Mouse (Mus musculus): ENCODE data around the gene Rnf222.

DNA sequence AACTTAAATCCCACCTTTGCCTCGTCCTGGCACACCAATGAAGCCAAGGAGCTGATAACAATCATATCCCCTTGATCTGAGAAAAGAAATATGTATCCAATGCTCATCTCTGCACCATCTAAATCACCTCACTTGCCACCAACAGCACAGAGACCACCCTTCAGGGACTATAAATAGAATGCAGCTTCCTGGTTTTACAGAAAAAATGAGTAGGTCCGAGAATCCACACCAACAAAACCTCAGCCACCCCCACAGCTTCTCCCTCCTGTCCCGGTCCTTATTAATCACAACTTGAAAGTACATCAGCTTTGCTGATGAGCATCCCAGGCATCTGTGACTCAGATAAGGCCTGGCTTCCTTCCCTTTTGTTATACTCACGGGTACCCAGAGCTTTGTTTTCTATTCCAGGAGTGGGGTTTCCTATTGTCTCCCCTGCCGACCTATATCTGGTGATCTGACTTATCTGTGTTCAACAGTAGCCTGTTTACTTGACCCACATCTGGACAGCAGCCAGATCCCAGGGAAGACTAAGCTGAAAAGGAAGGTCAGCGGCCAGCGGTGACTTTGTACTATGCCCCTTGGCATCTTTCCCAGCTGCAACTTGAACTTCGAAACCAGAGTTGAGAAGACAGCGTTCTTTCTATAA, 23.7 kb upstream of the Rnf222 start:
- no peak for TF ChIP-seq ZNF384 (IDR thresholded peaks at IDR 0.05; ENCODE audit: low read depth, low read length)
- no peak for TF ChIP-seq CTCF (IDR thresholded peaks at IDR 0.05 in 2 of 3, conservative IDR thresholded peaks at IDR 0.05 in 1 of 3; ENCODE audit: control insufficient read depth in 1 of 3, insufficient read depth in 1 of 3, low read depth in 2 of 3, low read length in 3 of 3, poor library complexity in 1 of 3, severe bottlenecking in 1 of 3)
- no peak for TF ChIP-seq NRF1 (IDR thresholded peaks at IDR 0.05; ENCODE audit: insufficient read depth, low read depth, low read length, poor library complexity, severe bottlenecking)
- no peak for TF ChIP-seq MEF2A (IDR thresholded peaks at IDR 0.05; ENCODE audit: extremely low read depth, insufficient replicate concordance, low read depth, low read length, poor library complexity, severe bottlenecking)
- TF ChIP-seq KAT2A (conservative IDR thresholded peaks at IDR 0.05; ENCODE audit: low read depth, low read length): no peak
- no peak for TF ChIP-seq USF1 (IDR thresholded peaks at IDR 0.05; ENCODE audit: low read depth, low read length)
- no peak for TF ChIP-seq POLR2A (IDR thresholded peaks at IDR 0.05; ENCODE audit: control insufficient read depth in 1 of 2, insufficient read depth in 1 of 2, low read depth in 1 of 2, low read length in 2 of 2, poor library complexity in 1 of 2)
- TF ChIP-seq GABPA (IDR thresholded peaks at IDR 0.05; ENCODE audit: low read depth, low read length): no peak
- TF ChIP-seq ELF1 (IDR thresholded peaks at IDR 0.05; ENCODE audit: low read depth, low read length): no peak
- TF ChIP-seq MYC (IDR thresholded peaks at IDR 0.05; ENCODE audit: low read depth, low read length): no peak
- TF ChIP-seq MAFK (IDR thresholded peaks at IDR 0.05; ENCODE audit: borderline replicate concordance, low read depth, low read length): no peak
- TF ChIP-seq GATA1 (IDR thresholded peaks at IDR 0.05; ENCODE audit: low read depth, low read length): peak; percentile 71
- TF ChIP-seq NELFE (IDR thresholded peaks at IDR 0.05; ENCODE audit: low read depth, low read length): no peak
- TF ChIP-seq POLR2AphosphoS2 (IDR thresholded peaks at IDR 0.05; ENCODE audit: low read length): no peak

Measured in MEL (cell line).